Mouse (Mus musculus) midbrain, embryonic 15.5 days (tissue): ENCODE results near the gene Zfp784. TPM values are rescaled to one million over a fixed set of nuclear protein-coding genes. Genes with fewer than 3 reads are reported as not detected.
A peak's percentile ranks its signal among the peaks of the same experiment; 100 is the strongest.

Source experiments
- ATAC-seq: fragments of 200-750 bp; cut with Nextera tagmentation; replicated peaks from 2 replicates; pipeline ENCODE4 v1.8.0; 2017; ENCODE audit warnings: moderate TSS enrichment
- H3K27ac ChIP-seq: fragments of 300-500 bp; sonication (generic); 2 replicates; pipeline ENCODE4 v1.5.1; 2015; ENCODE audit warnings: mild to moderate bottlenecking, inconsistent platforms
- H3K27me3 ChIP-seq: fragments of 300-500 bp; sonication (generic); replicated peaks from 2 replicates; pipeline ENCODE4 v1.6.1; 2015; ENCODE audit warnings: inconsistent platforms
- H3K36me3 ChIP-seq: fragments of 300-500 bp; sonication (generic); replicated peaks from 2 replicates; pipeline ENCODE4 v1.6.1; 2015; ENCODE audit warnings: inconsistent platforms
- H3K4me1 ChIP-seq: fragments of 300-500 bp; sonication (generic); 2 replicates; pipeline ENCODE4 v1.6.1; 2015; ENCODE audit warnings: inconsistent platforms
- H3K4me2 ChIP-seq: fragments of 300-500 bp; sonication (generic); 2 replicates; pipeline ENCODE4 v1.6.1; 2015; ENCODE audit warnings: inconsistent platforms, mild to moderate bottlenecking, moderate library complexity
- H3K4me3 ChIP-seq: fragments of 300-500 bp; sonication (generic); 2 replicates; pipeline ENCODE4 v1.5.1; 2015; ENCODE audit warnings: mild to moderate bottlenecking, inconsistent platforms
- H3K9ac ChIP-seq: fragments of 300-500 bp; sonication (generic); 2 replicates; pipeline ENCODE4 v1.6.1; 2015; ENCODE audit warnings: mild to moderate bottlenecking, inconsistent platforms
- H3K9me3 ChIP-seq: fragments of 300-500 bp; sonication (generic); 2 replicates; pipeline ENCODE4 v1.6.1; 2016; ENCODE audit warnings: inconsistent platforms
- WGBS: fragments of 180-500 bp; shearing (Covaris S2); methylation state at CpG from one replicate; pipeline ENCODE4 v1.1.7; 2015; ENCODE audit warnings: mixed read lengths; 5-methylcytosine and 5-hydroxymethylcytosine counted together
- polyA plus RNA-seq: library from polyadenylated mRNA; unstranded; fragments of >200 nt; fragmentation: Nextera tagmentation; extraction: Ambion mirVana; gene quantifications from 2 replicates; pipeline ENCODE4 v1.2.1, GENCODE M21; 2015

The Zfp784 gene
- polyA plus RNA-seq, 1 experiment from 2014 or later, result 13.5 TPM

- WGBS, result 92% methylated on average over 5 of the region's 5 CpGs
- no peak for ATAC-seq
- H3K36me3 ChIP-seq, result peaks cover 79% of the 10 kb centered on the region
- no peak overlapping the region for H3K9ac ChIP-seq
- no peaks in the 10 kb centered on the region for H3K9me3 ChIP-seq
- no peaks in the 10 kb centered on the region for H3K27me3 ChIP-seq
- H3K4me3 ChIP-seq, result no peak overlapping the region
- no peak overlapping the region for H3K4me2 ChIP-seq
- H3K4me1 ChIP-seq, result no peaks in the 10 kb centered on the region
- H3K27ac ChIP-seq, result no peak overlapping the region
These were observed 36.7 kb upstream of the Zfp784 start for GRCm38 (mm10) chr7:5074984-5075383.

- Histone ChIP-seq H3K27ac (no peak overlapping the region), H3K9me3 (no peaks in the 10 kb centered on the region), H3K4me1 (no peaks in the 10 kb centered on the region), H3K27me3 (no peaks in the 10 kb centered on the region), H3K36me3 (peaks cover 87% of the 10 kb centered on the region), H3K4me2 (no peak overlapping the region), H3K4me3 (no peak overlapping the region), H3K9ac (no peak overlapping the region)
- ATAC-seq, result no peak
- WGBS, result 90% methylated on average over 1 of the region's 1 CpGs
These were observed 35.3 kb upstream of the Zfp784 start for GRCm38 (mm10) chr7:5073586-5073985.

- no peak for ATAC-seq
- WGBS, result 95% methylated on average over 6 of the region's 6 CpGs
- Histone ChIP-seq H3K4me2 (peak overlapping the region; percentile 89; the same call in 1 of the 2 replicates), H3K36me3 (peaks cover 26% of the 10 kb centered on the region), H3K9ac (no peak overlapping the region), H3K27ac (no peak overlapping the region), H3K4me1 (peaks cover 40% of the 10 kb centered on the region), H3K9me3 (no peaks in the 10 kb centered on the region), H3K27me3 (no peaks in the 10 kb centered on the region), H3K4me3 (no peak overlapping the region)
These were observed 26.6 kb upstream of the Zfp784 start for GRCm38 (mm10) chr7:5064886-5065285.

GRCm38 (mm10) chr7:5062360-5063001, 24.2 kb upstream of the Zfp784 start:
- H3K4me3 ChIP-seq, result peak overlapping the region; percentile 55
- peak overlapping the region; percentile 99 for H3K27ac ChIP-seq
- peak overlapping the region; percentile 88 for H3K9ac ChIP-seq
- peaks cover 62% of the 10 kb centered on the region for H3K4me1 ChIP-seq
- no peaks in the 10 kb centered on the region for H3K27me3 ChIP-seq
- H3K4me2 ChIP-seq, result peak overlapping the region; percentile 89
- 0 out of 2 replicates have a peak, but pooled peaks cover 3% of the 10 kb centered on the region for H3K36me3 ChIP-seq
- peak; percentile 16 for ATAC-seq
- under 1% methylated on average over 50 of the region's 51 CpGs for WGBS
- H3K9me3 ChIP-seq, result no peaks in the 10 kb centered on the region

GRCm38 (mm10) chr7:5061774-5062359, 23.6 kb upstream of the Zfp784 start, which contains the start of gene U2af2:
Gene U2af2, plus strand, starts transcription at chr7:5062143.
- Histone ChIP-seq H3K4me2 (peak within 1 kb of the TSS; percentile 89), H3K27me3 (no peaks in the 10 kb centered on the region), H3K4me1 (peaks cover 67% of the 10 kb centered on the region), H3K4me3 (peak within 1 kb of the TSS; percentile 55), H3K9me3 (no peaks in the 10 kb centered on the region), H3K36me3 (no peaks in the 10 kb centered on the region), H3K27ac (peak within 1 kb of the TSS; percentile 99), H3K9ac (peak within 1 kb of the TSS; percentile 88)
- ATAC-seq, result peak; percentile 79
- WGBS, result under 1% methylated on average over 65 of the region's 65 CpGs

GRCm38 (mm10) chr7:5060944-5061773, 22.9 kb upstream of the Zfp784 start:
- Histone ChIP-seq H3K27ac (peak overlapping the region; percentile 99), H3K27me3 (no peaks in the 10 kb centered on the region), H3K9me3 (no peaks in the 10 kb centered on the region), H3K4me1 (peaks cover 67% of the 10 kb centered on the region), H3K36me3 (no peaks in the 10 kb centered on the region), H3K9ac (peak overlapping the region; percentile 88), H3K4me3 (peak overlapping the region; percentile 55), H3K4me2 (peak overlapping the region; percentile 89)
- peak; percentile 91 for ATAC-seq
- under 1% methylated on average over 60 of the region's 60 CpGs for WGBS

- Histone ChIP-seq H3K9ac (peak overlapping the region; percentile 88), H3K36me3 (no peaks in the 10 kb centered on the region), H3K9me3 (no peaks in the 10 kb centered on the region), H3K4me2 (peak overlapping the region; percentile 89), H3K27ac (peak overlapping the region; percentile 99), H3K4me3 (peak overlapping the region; percentile 55), H3K27me3 (peaks cover 6% of the 10 kb centered on the region), H3K4me1 (peaks cover 67% of the 10 kb centered on the region)
- 0 out of 2 replicates have a peak, but pooled peaks have one; percentile 0 for ATAC-seq
- 3% methylated on average over 27 of the region's 27 CpGs for WGBS
These were observed 22.0 kb upstream of the Zfp784 start for GRCm38 (mm10) chr7:5060239-5060731.

GRCm38 (mm10) chr7:5059421-5059820, 21.2 kb upstream of the Zfp784 start:
- H3K4me2 ChIP-seq, result peak overlapping the region; percentile 89
- no peak overlapping the region for H3K4me3 ChIP-seq
- no peaks in the 10 kb centered on the region for H3K36me3 ChIP-seq
- peaks cover 71% of the 10 kb centered on the region for H3K4me1 ChIP-seq
- 94% methylated on average over 12 of the region's 12 CpGs for WGBS
- no peaks in the 10 kb centered on the region for H3K9me3 ChIP-seq
- H3K27ac ChIP-seq, result peak overlapping the region; percentile 99; the same call in 1 of the 2 replicates
- no peak for ATAC-seq
- peak overlapping the region; percentile 88; the same call in 1 of the 2 replicates for H3K9ac ChIP-seq
- H3K27me3 ChIP-seq, result peaks cover 15% of the 10 kb centered on the region

GRCm38 (mm10) chr7:5058631-5059030, 20.4 kb upstream of the Zfp784 start:
- Histone ChIP-seq H3K27me3 (peaks cover 22% of the 10 kb centered on the region), H3K4me3 (no peak overlapping the region; the same call in 1 of the 2 replicates), H3K9me3 (no peaks in the 10 kb centered on the region), H3K36me3 (no peaks in the 10 kb centered on the region), H3K4me2 (no peak overlapping the region), H3K27ac (no peak overlapping the region), H3K9ac (no peak overlapping the region), H3K4me1 (peaks cover 71% of the 10 kb centered on the region)
- WGBS, result 91% methylated on average over 1 of the region's 1 CpGs
- ATAC-seq, result no peak

- WGBS, result 32% methylated on average over 11 of the region's 11 CpGs
- Histone ChIP-seq H3K27ac (no peak overlapping the region; the same call in 1 of the 2 replicates), H3K9ac (peak overlapping the region; percentile 76), H3K4me2 (peak overlapping the region; percentile 63), H3K27me3 (peaks cover 30% of the 10 kb centered on the region), H3K4me1 (peaks cover 72% of the 10 kb centered on the region), H3K4me3 (peak overlapping the region; percentile 67), H3K9me3 (no peaks in the 10 kb centered on the region), H3K36me3 (no peaks in the 10 kb centered on the region)
- no peak for ATAC-seq
These were observed 19.6 kb upstream of the Zfp784 start for GRCm38 (mm10) chr7:5057804-5058203.

- WGBS, result 30% methylated on average over 8 of the region's 8 CpGs
- ATAC-seq, result no peak
- H3K4me1 ChIP-seq, result peaks cover 76% of the 10 kb centered on the region
These were observed 19.1 kb upstream of the Zfp784 start for GRCm38 (mm10) chr7:5057381-5057780.

More at GRCm38 (mm10) chr7:5057381-5057780, 19.1 kb upstream of the Zfp784 start:
- Histone ChIP-seq H3K27me3 (peaks cover 31% of the 10 kb centered on the region), H3K9ac (peak overlapping the region; percentile 76), H3K4me2 (peak overlapping the region; percentile 63), H3K27ac (peak overlapping the region; percentile 82; the same call in 1 of the 2 replicates), H3K4me3 (peak overlapping the region; percentile 67), H3K36me3 (no peaks in the 10 kb centered on the region), H3K9me3 (no peaks in the 10 kb centered on the region)
